In the genomic region with DNA sequence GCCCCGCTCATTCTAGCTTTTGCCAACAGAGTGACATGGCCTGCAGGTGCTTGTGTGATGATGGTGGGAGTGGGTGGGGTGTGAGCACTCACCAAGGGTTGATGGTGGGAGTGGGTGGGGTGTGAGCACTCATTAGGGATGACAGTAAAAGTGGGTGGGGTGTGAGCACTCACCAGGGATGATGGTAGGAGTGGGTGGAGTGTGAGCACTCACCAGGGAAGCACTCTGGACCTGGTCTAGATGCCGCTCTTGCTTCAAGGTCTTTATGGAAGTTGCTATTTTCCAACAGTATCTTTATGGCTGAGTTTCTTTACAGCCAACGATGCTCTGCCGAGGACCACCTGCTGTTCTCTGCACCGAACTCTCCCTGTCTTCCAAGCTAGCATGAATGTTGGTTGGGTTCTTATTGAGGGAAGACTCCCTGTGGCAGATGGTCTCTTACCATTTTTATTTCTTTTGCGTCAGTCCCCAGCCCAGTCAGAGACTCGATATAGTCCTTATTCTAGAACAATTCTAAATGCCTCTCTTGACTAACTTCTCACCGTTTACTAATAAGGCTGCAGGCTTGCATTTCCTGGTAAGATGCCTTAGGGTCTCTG, we compare ENCODE assay signal across 12 mouse cellular contexts.
"Had no signal": no experiment of that assay in that cellular context is flagged by ENCODE, and none has a peak within 500 bp of the region (broad histone marks: within the 10 kb centered on the region; RNA-seq: fewer than 3 reads in every experiment).

No protein-coding gene starts in this region.

- DNase-seq: kidney, adult 2 months; kidney, postnatal 14 days; layer of hippocampus, postnatal 36 days; lung, adult 18-20 months; midbrain, embryonic 14.5 days; thymus, postnatal 36 days had no signal

- H3K27ac ChIP-seq: kidney, embryonic 15.5 days; limb, embryonic 13.5 days; liver, embryonic 14.5 days; midbrain, embryonic 10.5 days; neural tube, embryonic 12.5 days; stomach, embryonic 15.5 days had no signal

- H3K27me3 ChIP-seq: kidney, embryonic 15.5 days; limb, embryonic 13.5 days; neural tube, embryonic 12.5 days; stomach, embryonic 15.5 days had no signal

- H3K4me1 ChIP-seq: stomach, embryonic 15.5 days had no signal

- H3K4me3 ChIP-seq: kidney, embryonic 15.5 days; limb, embryonic 13.5 days; midbrain, embryonic 10.5 days; neural tube, embryonic 12.5 days; stomach, embryonic 15.5 days had no signal
